Mouse (Mus musculus): ENCODE data around the gene Ppp1r36.
"Not testable (repeated sequence)": the region's sequence is repeated elsewhere in the genome, so short reads cannot be mapped to it uniquely, and the experiment has no call there.

Gene Ppp1r36

DNA sequence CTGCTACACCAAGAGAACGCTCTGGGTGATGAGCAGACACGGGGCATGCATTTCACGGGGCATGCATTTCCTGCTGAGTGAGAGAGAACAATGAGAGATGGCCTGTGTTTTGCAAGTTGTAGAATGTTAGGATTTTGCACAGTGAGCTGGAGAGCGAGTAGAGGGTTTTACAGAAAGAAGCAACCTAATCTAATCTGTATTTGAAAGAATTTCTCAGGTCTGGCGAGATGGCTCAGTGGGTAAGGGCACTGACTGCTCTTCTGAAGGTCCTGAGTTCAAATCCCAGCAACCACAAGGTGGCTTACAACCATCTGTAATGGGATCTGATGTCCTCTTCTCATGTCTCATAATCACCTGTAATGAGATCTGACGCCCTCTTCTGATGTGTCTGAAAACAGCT lies 26.1 kb downstream of the Ppp1r36 start:
- in situ Hi-C loops (cut with MboI, MseI), result not testable (repeated sequence)

GRCm38 (mm10) chr12:76444359-76444772 lies 27.0 kb downstream of the Ppp1r36 start:
- in situ Hi-C loops (cut with MboI, MseI), result no loop called here

- in situ Hi-C loops (cut with MboI, MseI), result no loop called here
These were observed 27.5 kb downstream of the Ppp1r36 start for GRCm38 (mm10) chr12:76444862-76445261.

DNA sequence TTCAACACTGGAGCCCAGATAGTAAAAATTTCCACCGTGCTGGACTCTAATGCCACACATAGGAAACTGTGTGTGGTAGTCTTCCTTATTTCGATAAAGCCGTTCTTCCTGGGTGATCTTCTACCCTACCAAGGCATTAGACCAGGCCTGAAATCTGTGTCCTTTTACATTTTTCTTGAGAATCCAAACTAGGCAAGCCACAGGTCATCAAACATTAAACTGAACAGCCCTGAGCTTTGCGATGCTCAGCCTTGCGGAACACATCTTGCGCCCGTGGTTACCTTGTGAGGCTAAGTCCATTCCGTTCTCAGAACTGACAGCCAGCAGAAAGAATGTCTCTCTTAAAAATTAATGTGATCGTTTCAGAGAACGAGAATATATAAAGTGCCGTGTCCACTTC lies 28.9 kb downstream of the Ppp1r36 start:
- in situ Hi-C loops (cut with MboI, MseI), result no loop called here

GRCm38 (mm10) chr12:76448127-76448526 lies 30.8 kb downstream of the Ppp1r36 start:
- in situ Hi-C loops (cut with MboI, MseI), result no loop called here

DNA sequence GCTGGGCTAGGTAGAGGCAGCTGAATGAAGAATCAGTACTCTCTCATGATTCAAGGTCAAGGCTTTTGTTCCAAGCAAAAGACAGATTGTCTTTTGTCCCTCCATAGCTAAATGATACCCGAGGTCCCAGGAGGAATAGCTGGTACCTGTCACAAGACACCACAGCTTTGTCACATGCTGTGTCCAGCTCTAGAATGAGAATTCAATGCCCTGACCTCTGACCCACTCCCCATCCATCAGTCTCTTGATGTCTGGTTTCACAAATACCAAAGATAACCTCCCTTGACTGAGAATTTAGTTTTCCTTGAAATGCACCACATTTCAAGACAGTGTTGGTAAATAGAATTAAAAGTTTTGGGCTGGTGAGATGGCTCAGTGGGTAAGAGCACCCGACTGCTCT lies 34.9 kb downstream of the Ppp1r36 start:
- in situ Hi-C loops (cut with MboI, MseI), result no loop called here

- in situ Hi-C loops (cut with MboI, MseI), result not testable (repeated sequence)
These were observed 41.1 kb downstream of the Ppp1r36 start for GRCm38 (mm10) chr12:76458445-76458844.

DNA sequence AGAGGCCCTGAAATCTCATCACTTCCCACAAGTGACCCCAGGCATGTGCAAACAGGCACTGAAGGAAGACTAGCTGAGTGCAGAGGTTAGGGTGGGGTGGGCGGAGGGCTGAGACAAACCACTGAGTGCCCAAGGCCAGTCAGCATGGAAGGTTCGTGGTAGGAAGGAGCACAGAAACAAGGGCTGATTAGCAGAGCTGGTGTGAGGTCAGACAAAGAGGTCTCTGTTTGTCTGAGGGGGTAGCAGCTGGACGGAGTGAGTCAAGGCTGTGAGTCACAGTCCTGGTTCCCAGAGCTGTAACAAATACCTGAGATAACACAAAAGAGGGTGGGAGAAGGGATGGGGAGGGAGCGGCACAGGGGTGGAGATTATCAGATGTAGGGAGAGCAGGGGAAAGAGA lies 41.7 kb downstream of the Ppp1r36 start:
- in situ Hi-C loops (cut with MboI, MseI), result no loop called here

- in situ Hi-C loops (cut with MboI, MseI), result loop anchor here in 1 of 2 experiments (5.0 kb wide), 1 partner anchor 66 kb away; no protein-coding TSS in a partner anchor
These were observed 46.1 kb downstream of the Ppp1r36 start for GRCm38 (mm10) chr12:76463391-76463790.

GRCm38 (mm10) chr12:76464651-76465252 lies 47.4 kb downstream of the Ppp1r36 start:
- in situ Hi-C loops (cut with MboI, MseI), result loop anchor here in 1 of 2 experiments (5.0 kb wide), 1 partner anchor 67 kb away; no protein-coding TSS in a partner anchor

DNA sequence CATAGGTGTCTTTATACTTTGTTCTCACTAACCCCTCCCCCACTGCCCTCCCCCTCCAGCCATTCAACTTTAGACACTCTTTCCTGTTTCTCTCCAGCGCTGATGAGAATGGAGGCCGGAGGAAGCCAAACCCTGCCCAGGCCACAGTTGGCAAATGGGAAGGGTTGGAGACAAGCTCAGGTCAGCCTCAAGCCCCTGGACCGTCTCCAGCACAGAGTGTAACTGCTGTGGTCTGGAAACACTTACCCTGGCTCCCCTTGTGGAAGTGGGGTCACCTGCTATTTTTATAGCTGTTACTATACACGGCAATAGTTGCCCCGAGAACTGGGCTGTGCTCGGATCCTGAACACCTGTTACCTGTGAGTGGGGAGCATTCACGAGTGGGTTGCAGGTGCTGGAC lies 49.3 kb downstream of the Ppp1r36 start:
- in situ Hi-C loops (cut with MboI, MseI), result no loop called here

DNA sequence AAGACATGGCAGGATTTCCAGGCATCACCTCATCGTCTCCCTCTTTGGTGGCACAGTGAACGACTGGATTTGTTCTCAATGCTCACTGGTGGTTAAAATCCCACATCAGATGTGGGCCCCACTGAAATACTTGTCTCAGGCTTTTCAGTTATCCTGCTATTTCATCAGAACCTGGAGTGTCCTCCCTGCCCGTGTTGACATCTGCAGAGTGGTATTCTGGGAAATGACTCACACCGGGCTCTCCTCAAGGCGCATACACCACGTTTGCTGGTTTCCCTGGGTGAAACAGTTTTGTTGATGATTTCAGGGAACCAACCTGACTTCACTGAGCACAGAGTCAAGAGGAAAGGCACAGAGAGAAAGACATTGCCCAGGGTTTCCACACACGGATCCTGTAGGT lies 49.9 kb downstream of the Ppp1r36 start:
- in situ Hi-C loops (cut with MboI, MseI), result no loop called here

GRCm38 (mm10) chr12:76472046-76472445 lies 54.7 kb downstream of the Ppp1r36 start:
- in situ Hi-C loops (cut with MboI, MseI), result no loop called here

DNA sequence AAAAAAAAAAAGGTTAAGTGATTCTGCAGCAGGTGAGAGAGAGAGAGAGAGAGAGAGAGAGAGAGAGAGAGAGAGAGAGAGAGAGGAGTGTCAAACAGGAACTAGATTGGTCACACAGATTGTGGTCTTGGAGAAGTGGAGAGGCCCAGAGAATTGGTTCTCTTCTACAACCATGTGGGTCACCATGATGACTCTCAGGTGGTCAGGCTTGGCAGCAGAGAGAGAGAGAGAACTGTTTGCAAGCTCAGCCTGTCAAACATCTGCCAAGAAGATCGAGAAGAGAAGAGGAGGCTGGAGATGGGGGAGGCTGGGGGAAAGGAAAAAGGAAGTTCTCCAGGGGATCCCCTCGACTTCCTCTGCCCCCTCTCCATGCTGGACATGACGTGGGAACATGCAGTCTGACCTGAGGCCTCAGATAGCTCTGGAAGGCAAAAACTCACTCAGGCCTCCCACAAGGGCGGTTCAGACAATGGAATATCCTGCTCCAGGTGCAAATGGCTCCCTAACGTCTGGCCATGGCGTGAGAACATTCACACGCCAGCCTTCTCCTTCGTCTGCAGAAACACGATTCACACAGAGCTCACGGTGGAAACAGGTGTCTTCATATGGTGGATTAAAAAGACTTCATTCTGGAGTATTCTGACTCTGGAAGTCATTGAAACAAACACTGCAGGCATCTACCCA lies 56.4 kb downstream of the Ppp1r36 start:
- in situ Hi-C loops (cut with MboI, MseI), result no loop called here

DNA sequence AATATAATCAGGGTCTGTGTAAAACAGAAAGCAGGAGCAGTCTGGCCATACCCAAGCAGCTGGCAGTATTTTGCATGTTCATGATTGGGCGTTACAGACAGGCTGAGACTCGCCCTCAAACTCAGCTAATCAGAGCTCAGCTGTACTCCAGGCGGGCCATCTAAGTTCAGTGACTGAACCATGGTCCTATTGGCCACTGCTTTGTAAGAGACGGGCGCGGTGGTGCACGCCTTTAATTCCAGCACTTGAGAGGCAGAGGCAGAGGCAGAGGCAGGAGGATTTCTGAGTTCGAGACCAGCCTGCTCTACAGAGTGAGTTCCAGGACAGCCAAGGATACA lies 56.9 kb downstream of the Ppp1r36 start:
- in situ Hi-C loops (cut with MboI, MseI), result no loop called here

DNA sequence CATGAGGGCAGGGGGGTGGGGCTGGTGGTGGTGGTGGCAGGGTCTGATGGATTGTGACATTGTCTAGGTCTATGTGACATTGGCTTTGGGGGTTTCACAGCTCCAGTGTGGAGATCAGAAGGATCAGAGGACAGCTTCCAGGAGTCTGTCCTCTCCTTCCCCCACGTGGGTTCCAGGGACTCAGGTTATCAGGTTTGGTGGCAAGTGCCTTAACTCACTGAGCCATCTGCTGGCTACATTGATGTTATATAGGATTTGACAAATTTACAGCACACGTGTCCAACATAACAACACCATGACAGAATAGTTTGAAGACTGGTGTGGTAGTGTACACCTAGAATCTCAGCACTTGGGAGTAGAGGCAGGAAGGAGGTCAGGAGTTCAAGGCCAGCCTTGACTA lies 57.5 kb downstream of the Ppp1r36 start:
- in situ Hi-C loops (cut with MboI, MseI), result no loop called here

DNA sequence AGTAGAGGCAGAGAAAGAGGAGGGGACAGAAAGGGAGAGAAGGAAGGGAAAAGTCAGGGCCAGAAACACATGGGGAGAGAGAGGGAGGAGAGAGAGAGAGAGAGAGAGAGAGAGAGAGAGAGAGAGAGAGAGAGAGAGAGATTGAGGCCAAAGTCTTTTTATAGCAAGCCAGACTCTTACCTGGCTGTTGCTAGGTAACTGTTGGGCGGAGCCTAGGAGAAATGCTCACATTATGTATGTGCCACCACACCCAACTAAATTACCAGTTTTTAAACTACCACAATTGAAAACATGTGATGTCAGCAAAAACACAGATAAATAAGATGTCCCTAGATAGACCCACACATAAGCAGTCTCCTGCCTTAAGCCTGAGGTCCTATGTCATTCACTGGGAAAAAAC lies 58.8 kb downstream of the Ppp1r36 start:
- in situ Hi-C loops (cut with MboI, MseI), result no loop called here

DNA sequence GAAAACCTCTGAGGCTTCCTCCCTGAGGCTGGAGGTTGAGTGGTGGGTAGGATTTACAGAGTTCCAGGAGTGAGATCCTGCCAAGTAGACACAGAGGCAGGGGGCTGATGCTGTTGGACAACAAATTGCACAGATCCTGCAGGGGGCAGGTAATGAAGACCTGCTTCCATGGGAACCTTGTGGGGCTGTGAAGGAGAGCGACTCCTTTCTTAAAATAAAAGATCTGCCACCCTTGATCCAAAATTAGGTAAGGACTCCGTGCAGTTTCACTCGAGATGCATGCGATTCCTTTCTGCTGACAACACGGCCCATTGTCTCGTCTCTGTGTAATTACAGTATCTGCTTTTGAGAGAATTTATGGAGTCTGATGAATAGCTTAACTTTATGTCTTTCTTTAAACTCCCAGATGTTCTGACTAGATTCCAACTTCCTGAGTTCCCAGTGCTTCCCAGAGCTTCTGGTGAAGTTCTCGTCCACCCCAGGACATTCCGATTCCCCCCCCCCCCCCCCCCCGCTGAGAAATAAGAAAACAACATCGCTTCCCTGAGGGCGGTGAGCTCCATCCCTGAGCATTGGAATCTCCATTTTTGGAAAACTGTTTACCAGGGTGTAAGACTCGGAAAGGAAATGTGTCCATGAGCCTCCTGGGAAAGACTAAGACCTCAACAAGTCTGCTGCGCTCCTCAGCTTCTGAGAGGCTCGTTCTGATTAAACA lies 61.1 kb downstream of the Ppp1r36 start:
- in situ Hi-C loops (cut with MboI, MseI), result no loop called here

DNA sequence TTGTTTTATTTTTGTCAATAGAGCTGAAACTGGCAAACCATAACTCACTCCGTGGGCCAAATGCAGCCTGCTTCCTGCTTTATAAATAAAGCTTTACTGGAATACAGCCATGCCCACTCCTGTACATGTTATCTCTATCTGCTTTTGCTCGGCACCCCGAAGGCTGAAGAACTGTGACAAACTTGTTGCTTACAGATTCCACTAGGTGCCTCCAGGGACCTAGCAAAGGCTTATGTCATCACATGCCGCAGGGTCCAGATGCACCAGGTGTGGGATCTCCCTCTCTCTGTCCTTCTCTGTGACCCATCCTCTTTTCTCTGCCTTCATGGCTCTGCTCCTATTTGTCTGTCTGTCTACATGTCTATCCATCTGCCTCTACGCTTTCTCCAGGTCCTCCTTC lies 61.8 kb downstream of the Ppp1r36 start:
- in situ Hi-C loops (cut with MboI, MseI), result no loop called here

DNA sequence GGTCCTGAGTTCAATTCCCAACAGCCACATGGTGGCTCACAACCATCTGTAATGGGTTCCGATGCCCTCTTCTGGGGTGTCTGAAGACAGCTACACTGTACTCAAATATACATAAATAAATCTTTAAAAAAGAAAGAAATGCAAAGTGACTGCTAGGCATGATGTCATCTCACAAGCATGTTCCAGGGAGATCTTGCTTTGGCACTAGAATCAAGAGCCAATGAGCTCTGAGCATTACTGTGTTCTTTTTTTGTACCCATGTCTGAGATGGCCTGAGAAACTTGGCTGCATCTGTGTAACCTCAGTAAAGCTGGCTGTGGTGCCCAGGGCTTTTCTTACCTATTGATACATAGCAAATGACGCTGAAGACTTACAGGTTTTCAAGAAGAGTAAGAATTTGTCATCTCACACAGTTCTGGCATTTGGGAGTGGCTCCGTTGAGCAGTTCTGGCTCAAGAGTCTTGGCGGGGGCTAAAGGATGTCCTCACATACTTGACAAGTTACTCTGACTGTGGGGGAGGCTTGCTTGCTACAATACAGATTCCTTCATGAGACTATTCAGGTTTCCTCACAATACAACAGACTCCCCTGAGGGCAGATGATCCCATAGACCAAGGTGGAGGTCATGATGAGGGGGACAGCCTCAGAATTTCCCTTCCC lies 62.6 kb downstream of the Ppp1r36 start:
- in situ Hi-C loops (cut with MboI, MseI), result no loop called here

- in situ Hi-C loops (cut with MboI, MseI), result no loop called here
These were observed 65.1 kb downstream of the Ppp1r36 start for GRCm38 (mm10) chr12:76482446-76482845.

GRCm38 (mm10) chr12:76482948-76483347 lies 65.6 kb downstream of the Ppp1r36 start:
- in situ Hi-C loops (cut with MboI, MseI), result no loop called here

All from T-helper 17 cell (primary cell).